Mouse (Mus musculus) NIH3T3 (cell line): ENCODE results near the gene Klk12.

Experiments used
- DNase-seq: peaks from one replicate; pipeline ENCODE4 v3.0.0-alpha.2; 2012; ENCODE audit warnings: low read depth

Gene Klk12

GRCm38 (mm10) chr7:43796355-43796754 is 27.7 kb downstream of the Klk12 start:
- peak; percentile 71 for DNase-seq

- peak; percentile 53 for DNase-seq
Measured at GRCm38 (mm10) chr7:43797333-43797769, 28.7 kb downstream of the Klk12 start, which contains the start of gene Klk8. Gene Klk8 (plus strand): TSS chr7:43797577.

- no peak for DNase-seq
Measured at GRCm38 (mm10) chr7:43797844-43798462, 29.3 kb downstream of the Klk12 start.

GRCm38 (mm10) chr7:43799876-43800275 is 31.2 kb downstream of the Klk12 start:
- DNase-seq = no peak

- DNase-seq = no peak
Measured at GRCm38 (mm10) chr7:43810994-43811393, 42.3 kb downstream of the Klk12 start, which contains the start of gene Klk7. Gene Klk7 (plus strand): TSS chr7:43811294.

- no peak for DNase-seq
Measured at GRCm38 (mm10) chr7:43815211-43815610, 46.5 kb downstream of the Klk12 start.

- DNase-seq = no peak
Measured at GRCm38 (mm10) chr7:43816746-43817145, 48.0 kb downstream of the Klk12 start.

GRCm38 (mm10) chr7:43821581-43821980 is 52.9 kb downstream of the Klk12 start:
- DNase-seq = no peak
